Mouse (Mus musculus): ENCODE results near the gene Suv39h1. TPM values are rescaled to one million over a fixed set of nuclear protein-coding genes. Genes with fewer than 3 reads are reported as not detected.
"Not testable (repeated sequence)": the region's sequence is repeated elsewhere in the genome, so short reads cannot be mapped to it uniquely, and the experiment has no call there.

Suv39h1 gene
- polyA plus RNA-seq, 1 experiment from 2014 or later = 53.3 TPM

DNA sequence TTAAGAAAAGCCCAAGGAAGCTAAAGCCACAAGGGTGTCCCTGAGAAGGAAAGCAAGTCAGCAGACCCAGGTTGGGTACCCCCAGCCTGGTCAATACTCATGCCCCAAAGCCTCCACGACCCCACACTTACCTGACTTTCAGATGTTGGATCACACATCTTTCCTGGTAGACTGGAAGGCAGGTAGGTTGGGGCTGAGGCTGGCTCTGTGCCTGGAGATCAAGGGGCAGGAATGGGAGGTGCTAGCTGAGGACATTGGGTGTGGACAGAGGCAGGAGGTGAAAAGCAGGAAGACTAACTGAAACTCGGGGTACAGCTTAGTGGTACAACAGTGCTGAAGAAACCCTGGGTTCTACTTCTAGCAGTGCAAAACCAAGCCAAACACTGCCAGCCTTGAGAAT lies 56.3 kb downstream of the Suv39h1 start, which contains the start of gene Glod5:
Glod5 (minus strand) TSS at position 207 of the 400 bp plus-strand sequence.
- Histone ChIP-seq H3K4me2 (replicated peaks) (no peak within 1 kb of the TSS), H3K36me3 (no peaks in the 10 kb centered on the region), H3K27me3 (replicated peaks) (no peaks in the 10 kb centered on the region), H3K4me3 (replicated peaks) (no peak within 1 kb of the TSS), H3K4me1 (replicated peaks) (no peaks in the 10 kb centered on the region), H3K9ac (no peak within 1 kb of the TSS), H3K9me3 (no peaks in the 10 kb centered on the region), H3K27ac (no peak within 1 kb of the TSS)
- no peak for ATAC-seq
- WGBS = 72% methylated on average over 2 of the region's 2 CpGs

DNA sequence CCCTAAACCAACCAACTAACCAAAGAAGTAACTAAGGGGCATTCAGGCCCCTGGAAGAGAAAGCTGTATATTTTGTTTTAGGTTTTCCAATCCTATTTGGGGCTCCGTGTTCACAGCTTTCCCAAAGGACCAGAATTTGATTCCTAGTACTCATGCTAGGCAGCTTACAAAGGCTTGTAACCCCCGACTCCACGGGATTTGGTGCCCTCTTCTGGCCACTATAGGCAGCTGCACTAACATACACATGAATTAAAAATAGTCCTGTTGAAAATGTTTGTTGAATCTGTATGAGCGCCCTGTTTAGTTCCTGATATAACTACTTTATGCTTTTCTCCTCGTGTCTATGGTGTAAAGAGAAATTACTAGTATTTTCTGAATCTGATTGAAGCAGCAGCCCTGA lies 57.4 kb downstream of the Suv39h1 start:
- 6% methylated on average over 5 of the region's 5 CpGs for WGBS
- H3K9ac ChIP-seq = no peak overlapping the region
- H3K9me3 ChIP-seq = no peaks in the 10 kb centered on the region
- H3K27ac ChIP-seq = no peak overlapping the region
- H3K4me1 ChIP-seq (replicated peaks) = no peaks in the 10 kb centered on the region
- H3K27me3 ChIP-seq (replicated peaks) = no peaks in the 10 kb centered on the region
- H3K4me2 ChIP-seq (replicated peaks) = no peak overlapping the region
- no peak for ATAC-seq
- no peak overlapping the region for H3K4me3 ChIP-seq (replicated peaks)
- H3K36me3 ChIP-seq = no peaks in the 10 kb centered on the region

DNA sequence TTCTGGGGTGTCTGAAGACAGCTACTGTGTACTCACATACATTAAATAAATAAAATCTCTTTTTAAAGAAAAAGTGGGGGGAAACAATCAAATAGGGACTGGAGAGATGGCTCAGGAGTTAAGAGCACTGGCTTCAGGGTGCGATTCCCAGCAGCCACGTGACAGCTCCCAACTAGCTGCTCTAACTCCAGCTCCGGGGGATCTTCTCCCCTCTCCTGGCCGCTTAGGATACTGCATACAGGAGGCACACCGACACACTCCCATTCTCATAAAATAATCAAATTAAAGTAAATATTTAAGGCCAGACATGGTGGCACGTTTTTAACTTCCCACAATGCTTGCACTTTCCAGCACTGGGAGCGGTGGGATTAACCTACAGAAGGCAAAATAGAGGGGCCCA lies 58.9 kb downstream of the Suv39h1 start:
- not testable (repeated sequence) for H3K27ac ChIP-seq; H3K9ac ChIP-seq; ATAC-seq; H3K27me3 ChIP-seq (replicated peaks); H3K4me1 ChIP-seq (replicated peaks); H3K36me3 ChIP-seq; H3K4me3 ChIP-seq (replicated peaks); H3K4me2 ChIP-seq (replicated peaks); H3K9me3 ChIP-seq
- 17% methylated on average over 7 of the region's 7 CpGs for WGBS

DNA sequence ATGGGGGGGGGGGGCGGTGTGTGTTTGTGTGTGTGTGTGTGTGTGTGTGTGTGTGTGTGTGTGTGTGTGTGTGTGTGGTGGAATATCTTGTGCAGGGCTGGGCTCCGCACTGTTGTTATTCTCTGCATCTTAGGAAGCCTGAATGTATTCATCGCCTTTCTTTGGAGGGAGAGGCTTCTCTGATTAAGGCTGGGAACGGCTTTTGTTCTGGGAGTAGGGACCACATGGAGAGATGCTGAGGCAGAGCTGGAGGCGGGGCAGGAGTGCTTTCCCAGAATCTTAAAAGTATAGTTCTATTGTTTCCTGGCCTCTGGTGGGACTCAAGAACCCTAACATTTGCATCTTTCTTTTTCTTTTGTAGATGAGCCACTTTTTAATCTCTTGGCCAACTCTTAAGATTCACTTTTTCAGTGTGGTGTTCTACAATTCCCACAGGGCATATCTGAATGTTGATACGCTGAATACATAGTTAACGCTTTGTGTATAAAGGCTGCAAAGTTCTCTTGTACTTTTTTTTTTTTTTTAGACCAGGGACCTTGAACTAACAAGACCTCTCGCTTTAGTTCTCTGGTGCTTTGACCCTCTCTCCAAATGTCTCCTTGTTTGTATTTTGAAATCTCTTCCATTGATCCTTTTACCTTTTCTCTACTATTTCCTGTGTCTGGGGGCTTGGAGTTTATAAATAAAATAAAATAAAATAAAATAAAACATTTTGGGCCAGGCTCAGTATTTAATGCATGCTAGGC lies 60.8 kb downstream of the Suv39h1 start:
- ATAC-seq = no peak
- no peak overlapping the region for H3K4me2 ChIP-seq (replicated peaks)
- H3K27ac ChIP-seq = no peak overlapping the region
- WGBS = 45% methylated on average over 7 of the region's 8 CpGs
- H3K27me3 ChIP-seq (replicated peaks) = no peaks in the 10 kb centered on the region
- H3K9ac ChIP-seq = no peak overlapping the region
- no peak overlapping the region for H3K4me3 ChIP-seq (replicated peaks)
- H3K9me3 ChIP-seq = no peaks in the 10 kb centered on the region
- no peaks in the 10 kb centered on the region for H3K36me3 ChIP-seq
- no peaks in the 10 kb centered on the region for H3K4me1 ChIP-seq (replicated peaks)

DNA sequence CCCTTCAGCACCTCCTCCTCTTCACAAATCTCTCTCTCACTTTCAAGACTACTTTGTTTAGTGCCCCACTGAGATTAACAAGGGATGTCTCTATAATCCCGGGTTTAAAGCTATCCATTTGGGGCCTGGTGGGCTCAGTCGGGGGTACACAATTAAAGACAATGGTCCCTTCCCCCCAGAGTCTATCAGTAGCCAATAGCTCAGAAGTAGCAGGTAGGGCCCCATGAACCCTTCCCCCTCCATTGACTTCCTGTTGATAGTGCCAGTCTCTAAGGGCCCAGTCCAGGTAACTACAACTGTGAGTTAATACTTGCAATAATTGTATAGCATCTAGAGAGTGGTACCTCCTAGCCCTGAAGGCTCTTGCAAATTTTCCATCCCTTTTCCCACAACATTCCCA lies 61.4 kb downstream of the Suv39h1 start:
- Histone ChIP-seq H3K27me3 (replicated peaks) (no peaks in the 10 kb centered on the region), H3K36me3 (no peaks in the 10 kb centered on the region), H3K4me3 (replicated peaks) (no peak overlapping the region), H3K4me1 (replicated peaks) (no peaks in the 10 kb centered on the region), H3K9ac (no peak overlapping the region), H3K27ac (no peak overlapping the region), H3K4me2 (replicated peaks) (no peak overlapping the region), H3K9me3 (no peaks in the 10 kb centered on the region)
- WGBS = 9% methylated on average over 2 of the region's 2 CpGs
- ATAC-seq = no peak

Other genes starting within 250 kb of the Suv39h1 start
- gene Otud5, start 233.4 kb downstream of the Suv39h1 start, polyA plus RNA-seq (2015; fragmentation: Nextera tagmentation; extraction: Ambion mirVana) = 37.6 and 37.7 TPM in 2 replicates
- gene Pim2, start 196.5 kb downstream of the Suv39h1 start, polyA plus RNA-seq (2015; fragmentation: Nextera tagmentation; extraction: Ambion mirVana) = 11.3 and 12.6 TPM in 2 replicates
- gene Slc35a2, start 190.7 kb downstream of the Suv39h1 start, polyA plus RNA-seq (2015; fragmentation: Nextera tagmentation; extraction: Ambion mirVana) = 36.5 and 39.5 TPM in 2 replicates
- 101 and 104 TPM in 2 replicates for gene Pqbp1, start 175.5 kb downstream of the Suv39h1 start, polyA plus RNA-seq (2015; fragmentation: Nextera tagmentation; extraction: Ambion mirVana)
- gene Timm17b, start 175.4 kb downstream of the Suv39h1 start, polyA plus RNA-seq (2015; fragmentation: Nextera tagmentation; extraction: Ambion mirVana) = 128 and 131 TPM in 2 replicates
- not detected in 2 replicates for gene Gm10491, start 166.9 kb downstream of the Suv39h1 start, polyA plus RNA-seq (2015; fragmentation: Nextera tagmentation; extraction: Ambion mirVana)
- not detected in 2 replicates for gene Gm10490, start 165.2 kb downstream of the Suv39h1 start, polyA plus RNA-seq (2015; fragmentation: Nextera tagmentation; extraction: Ambion mirVana)
- 14.2 and 14.4 TPM in 2 replicates for gene Pcsk1n, start 154.9 kb downstream of the Suv39h1 start, polyA plus RNA-seq (2015; fragmentation: Nextera tagmentation; extraction: Ambion mirVana)
- not detected in 2 replicates for gene Eras, start 146.2 kb downstream of the Suv39h1 start, polyA plus RNA-seq (2015; fragmentation: Nextera tagmentation; extraction: Ambion mirVana)
- 19.0 and 19.1 TPM in 2 replicates for gene Hdac6, start 126.9 kb downstream of the Suv39h1 start, polyA plus RNA-seq (2015; fragmentation: Nextera tagmentation; extraction: Ambion mirVana)
- gene Gata1, start 96.7 kb downstream of the Suv39h1 start, polyA plus RNA-seq (2015; fragmentation: Nextera tagmentation; extraction: Ambion mirVana) = 1.7 and 2.4 TPM in 2 replicates
- gene Glod5, start 56.3 kb downstream of the Suv39h1 start, polyA plus RNA-seq (2015; fragmentation: Nextera tagmentation; extraction: Ambion mirVana) = 3.6 and 3.8 TPM in 2 replicates
- 0.57 and 0.62 TPM in 2 replicates for gene Was, start 15.7 kb upstream of the Suv39h1 start, polyA plus RNA-seq (2015; fragmentation: Nextera tagmentation; extraction: Ambion mirVana)
- gene Wdr13, start 58.1 kb upstream of the Suv39h1 start, polyA plus RNA-seq (2015; fragmentation: Nextera tagmentation; extraction: Ambion mirVana) = 21.4 and 21.7 TPM in 2 replicates
- 426 and 506 TPM in 2 replicates for gene Rbm3, start 71.1 kb upstream of the Suv39h1 start, polyA plus RNA-seq (2015; fragmentation: Nextera tagmentation; extraction: Ambion mirVana)
- 10.3 and 10.6 TPM in 2 replicates for gene Tbc1d25, start 101.4 kb upstream of the Suv39h1 start, polyA plus RNA-seq (2015; fragmentation: Nextera tagmentation; extraction: Ambion mirVana)
- gene Ebp, start 118.8 kb upstream of the Suv39h1 start, polyA plus RNA-seq (2015; fragmentation: Nextera tagmentation; extraction: Ambion mirVana) = 83.7 and 85.1 TPM in 2 replicates
- gene Porcn, start 131.8 kb upstream of the Suv39h1 start, polyA plus RNA-seq (2015; fragmentation: Nextera tagmentation; extraction: Ambion mirVana) = 7.2 and 7.4 TPM in 2 replicates
- gene Ftsj1, start 177.6 kb upstream of the Suv39h1 start, polyA plus RNA-seq (2015; fragmentation: Nextera tagmentation; extraction: Ambion mirVana) = 33.0 and 34.8 TPM in 2 replicates
- gene Slc38a5, start 196.4 kb upstream of the Suv39h1 start, polyA plus RNA-seq (2015; fragmentation: Nextera tagmentation; extraction: Ambion mirVana) = 9.1 and 13.9 TPM in 2 replicates

Data from intestine, embryonic 15.5 days (tissue).